Mouse (Mus musculus) midbrain, embryonic 14.5 days (tissue): Measurements from ENCODE around the gene Zfp334. TPM values are rescaled to one million over a fixed set of nuclear protein-coding genes. Genes with fewer than 3 reads are reported as not detected.

ENCODE experiments used
- ATAC-seq: fragments of 200-750 bp; cut with Nextera tagmentation; 2 replicates; pipeline ENCODE4 v1.8.0; 2017; ENCODE audit warnings: moderate number of reproducible peaks, moderate library complexity; ENCODE audit not compliant: low FRiP score, low TSS enrichment
- DNase-seq: peaks from one replicate; pipeline ENCODE4 v3.0.0-alpha.2; 2015
- H3K27ac ChIP-seq: fragments of 300-500 bp; sonication (generic); replicated peaks from 2 replicates; pipeline ENCODE4 v1.5.1; 2014; ENCODE audit warnings: mild to moderate bottlenecking, low read depth, low read length, moderate library complexity
- H3K27me3 ChIP-seq: fragments of 300-500 bp; sonication (generic); 2 replicates; pipeline ENCODE4 v1.6.1; 2014; ENCODE audit warnings: low read length, control low read depth, mixed read lengths; ENCODE audit not compliant: control insufficient read depth, insufficient read depth
- H3K36me3 ChIP-seq: fragments of 300-500 bp; sonication (generic); 2 replicates; pipeline ENCODE4 v1.6.1; 2014; ENCODE audit warnings: low read length, control low read depth; ENCODE audit not compliant: control insufficient read depth, insufficient read depth
- H3K4me1 ChIP-seq: fragments of 300-500 bp; sonication (generic); 2 replicates; pipeline ENCODE4 v1.6.1; 2014; ENCODE audit warnings: mild to moderate bottlenecking, antibody characterized with exemption, low read length, control low read depth; ENCODE audit not compliant: control insufficient read depth, insufficient read depth
- H3K4me2 ChIP-seq: fragments of 300-500 bp; sonication (generic); 2 replicates; pipeline ENCODE4 v1.6.1; 2014; ENCODE audit warnings: mild to moderate bottlenecking, low read length, moderate library complexity
- H3K4me3 ChIP-seq: fragments of 300-500 bp; sonication (generic); replicated peaks from 2 replicates; pipeline ENCODE4 v1.5.1; 2014; ENCODE audit warnings: low read depth, low read length
- H3K9ac ChIP-seq: fragments of 300-500 bp; sonication (generic); replicated peaks from 2 replicates; pipeline ENCODE4 v1.6.1; 2014; ENCODE audit warnings: mild to moderate bottlenecking, low read length, moderate library complexity
- H3K9me3 ChIP-seq: fragments of 300-500 bp; sonication (generic); 2 replicates; pipeline ENCODE4 v1.6.1; 2016; ENCODE audit warnings: low read length, control low read depth, mixed read lengths; ENCODE audit not compliant: control insufficient read depth
- WGBS: fragments of 180-500 bp; shearing (Covaris S2); extraction: QIAGEN DNeasy Blood & Tissue Kit; methylation state at CpG from one replicate; pipeline ENCODE4 v1.1.7; 2014; 5-methylcytosine and 5-hydroxymethylcytosine counted together
- polyA plus RNA-seq: library from polyadenylated mRNA; unstranded; fragments of >200 nt; fragmentation: Nextera tagmentation; extraction: Ambion mirVana; gene quantifications from 2 replicates; pipeline ENCODE4 v1.2.1, GENCODE M21; 2014

Zfp334 gene
- polyA plus RNA-seq, 1 experiment from 2014 or later, result 15.7 TPM

GRCm38 (mm10) chr2:165391561-165391960 lies 3.5 kb upstream of the Zfp334 start:
- no peak for ATAC-seq
- Histone ChIP-seq H3K27ac (no peak overlapping the region), H3K36me3 (peaks cover 2% of the 10 kb centered on the region), H3K9me3 (no peaks in the 10 kb centered on the region), H3K4me3 (no peak overlapping the region), H3K4me1 (peaks cover 6% of the 10 kb centered on the region), H3K4me2 (no peak overlapping the region), H3K27me3 (no peaks in the 10 kb centered on the region), H3K9ac (no peak overlapping the region)
- DNase-seq, result peak; percentile 86
- 15% methylated on average over 8 of the region's 8 CpGs for WGBS

- Histone ChIP-seq H3K9ac (no peak overlapping the region), H3K4me2 (no peak overlapping the region), H3K36me3 (peaks cover 23% of the 10 kb centered on the region), H3K27ac (no peak overlapping the region), H3K4me3 (no peak overlapping the region), H3K27me3 (no peaks in the 10 kb centered on the region), H3K9me3 (no peaks in the 10 kb centered on the region), H3K4me1 (peaks cover 11% of the 10 kb centered on the region)
- no peak for ATAC-seq
- no peak for DNase-seq
- WGBS, result 83% methylated on average over 6 of the region's 6 CpGs
These were observed 1.4 kb upstream of the Zfp334 start for GRCm38 (mm10) chr2:165389299-165389952.

- peak overlapping the region; percentile 83 for H3K4me2 ChIP-seq
- H3K36me3 ChIP-seq, result peaks cover 43% of the 10 kb centered on the region
- DNase-seq (peak; percentile 67), ATAC-seq (no peak)
- H3K9me3 ChIP-seq, result no peaks in the 10 kb centered on the region
- no peaks in the 10 kb centered on the region for H3K27me3 ChIP-seq
- peak overlapping the region; percentile 97 for H3K9ac ChIP-seq
- WGBS, result 4% methylated on average over 4 of the region's 4 CpGs
- peaks cover 11% of the 10 kb centered on the region for H3K4me1 ChIP-seq
- peak overlapping the region; percentile 87 for H3K4me3 ChIP-seq
- H3K27ac ChIP-seq, result peak overlapping the region; percentile 95
These were observed 689 bp downstream of the Zfp334 start for GRCm38 (mm10) chr2:165387370-165387769.

GRCm38 (mm10) chr2:165380050-165380449 lies 8.0 kb downstream of the Zfp334 start:
- Histone ChIP-seq H3K4me1 (no peaks in the 10 kb centered on the region), H3K9ac (no peak overlapping the region), H3K27ac (no peak overlapping the region), H3K4me2 (no peak overlapping the region), H3K27me3 (no peaks in the 10 kb centered on the region), H3K36me3 (peaks cover 94% of the 10 kb centered on the region), H3K4me3 (no peak overlapping the region), H3K9me3 (0 out of 2 replicates have a peak, but pooled peaks cover 5% of the 10 kb centered on the region)
- DNase-seq (no peak), ATAC-seq (no peak)
- WGBS, result 96% methylated on average over 25 of the region's 25 CpGs

GRCm38 (mm10) chr2:165376001-165376400 lies 12.1 kb downstream of the Zfp334 start:
- H3K36me3 ChIP-seq, result peaks cover 61% of the 10 kb centered on the region
- 80% methylated on average over 4 of the region's 4 CpGs for WGBS
- no peak for ATAC-seq

GRCm38 (mm10) chr2:165375478-165375877 lies 12.6 kb downstream of the Zfp334 start:
- 85% methylated on average over 5 of the region's 5 CpGs for WGBS
- Histone ChIP-seq H3K4me2 (no peak overlapping the region), H3K27ac (no peak overlapping the region), H3K27me3 (no peaks in the 10 kb centered on the region), H3K9me3 (0 out of 2 replicates have a peak, but pooled peaks cover 2% of the 10 kb centered on the region), H3K9ac (no peak overlapping the region), H3K36me3 (peaks cover 56% of the 10 kb centered on the region), H3K4me1 (no peaks in the 10 kb centered on the region), H3K4me3 (no peak overlapping the region)
- no peak for ATAC-seq
- no peak for DNase-seq

More at GRCm38 (mm10) chr2:165376001-165376400, 12.1 kb downstream of the Zfp334 start:
- Histone ChIP-seq H3K4me3 (no peak overlapping the region), H3K27me3 (no peaks in the 10 kb centered on the region), H3K9ac (no peak overlapping the region), H3K27ac (no peak overlapping the region), H3K4me2 (no peak overlapping the region), H3K4me1 (no peaks in the 10 kb centered on the region), H3K9me3 (0 out of 2 replicates have a peak, but pooled peaks cover 5% of the 10 kb centered on the region)
- no peak for DNase-seq

GRCm38 (mm10) chr2:165371066-165371465 lies 17.0 kb downstream of the Zfp334 start:
- 32% methylated on average over 3 of the region's 3 CpGs for WGBS
- no peak for ATAC-seq
- H3K36me3 ChIP-seq, result peaks cover 16% of the 10 kb centered on the region
- H3K9me3 ChIP-seq, result no peaks in the 10 kb centered on the region
- H3K4me3 ChIP-seq, result no peak overlapping the region
- DNase-seq, result peak; percentile 57
- H3K27me3 ChIP-seq, result no peaks in the 10 kb centered on the region
- peak overlapping the region; percentile 20; the same call in 1 of the 2 replicates for H3K4me2 ChIP-seq
- peaks cover 9% of the 10 kb centered on the region for H3K4me1 ChIP-seq
- H3K9ac ChIP-seq, result no peak overlapping the region
- H3K27ac ChIP-seq, result no peak overlapping the region

GRCm38 (mm10) chr2:165370348-165370747 lies 17.7 kb downstream of the Zfp334 start:
- ATAC-seq, result no peak
- Histone ChIP-seq H3K4me3 (no peak overlapping the region), H3K4me2 (no peak overlapping the region), H3K27me3 (no peaks in the 10 kb centered on the region), H3K9ac (no peak overlapping the region), H3K9me3 (no peaks in the 10 kb centered on the region), H3K27ac (no peak overlapping the region), H3K4me1 (peaks cover 9% of the 10 kb centered on the region), H3K36me3 (peaks cover 9% of the 10 kb centered on the region)
- DNase-seq, result no peak
- WGBS, result 84% methylated on average over 3 of the region's 3 CpGs

GRCm38 (mm10) chr2:165368496-165368895 lies 19.6 kb downstream of the Zfp334 start, which contains the start of gene Zfp663:
TSS of gene Zfp663 (minus strand) at chr2:165368729.
- under 1% methylated on average over 27 of the region's 27 CpGs for WGBS
- H3K4me2 ChIP-seq, result peak within 1 kb of the TSS; percentile 84
- no peaks in the 10 kb centered on the region for H3K27me3 ChIP-seq
- ATAC-seq (peak; percentile 67; the same call in 1 of the 2 replicates), DNase-seq (peak; percentile 91)
- peak within 1 kb of the TSS; percentile 89 for H3K27ac ChIP-seq
- H3K9ac ChIP-seq, result peak within 1 kb of the TSS; percentile 85
- H3K4me3 ChIP-seq, result peak within 1 kb of the TSS; percentile 55
- no peaks in the 10 kb centered on the region for H3K9me3 ChIP-seq
- H3K4me1 ChIP-seq, result peaks cover 13% of the 10 kb centered on the region
- no peaks in the 10 kb centered on the region for H3K36me3 ChIP-seq
